Mouse (Mus musculus) lung, postnatal 4 days (tissue): Measurements from ENCODE around the gene Mup12.
"Not testable (repeated sequence)": the region's sequence is repeated elsewhere in the genome, so short reads cannot be mapped to it uniquely, and the experiment has no call there.

Source experiments
- DNase-seq, 2 experiments: peaks; one replicate each; pipeline ENCODE4 v3.0.0; 2021

The Mup12 gene

GRCm38 (mm10) chr4:60741226-60741625, at the start of gene Mup12:
Gene Mup12, minus strand, starts transcription at chr4:60741326.
- not testable (repeated sequence) for DNase-seq
